Mouse (Mus musculus) hindbrain, embryonic 14.5 days (tissue): ENCODE data around the gene F13a1. TPM values are rescaled to one million over a fixed set of nuclear protein-coding genes. Genes with fewer than 3 reads are reported as not detected.

Source experiments
- ATAC-seq: fragments of 200-750 bp; cut with Nextera tagmentation; 2 replicates; pipeline ENCODE4 v1.8.0; 2017; ENCODE audit warnings: moderate number of reproducible peaks, mild to moderate bottlenecking, moderate TSS enrichment, moderate library complexity; ENCODE audit not compliant: low FRiP score
- DNase-seq: peaks from one replicate; pipeline ENCODE4 v3.0.0-alpha.2; 2015; ENCODE audit warnings: low spot score
- H3K27ac ChIP-seq: fragments of 300-500 bp; sonication (generic); 2 replicates; pipeline ENCODE4 v1.5.1; 2014; ENCODE audit warnings: mild to moderate bottlenecking, moderate library complexity
- H3K27me3 ChIP-seq: fragments of 300-500 bp; sonication (generic); 2 replicates; pipeline ENCODE4 v1.6.1; 2014; ENCODE audit warnings: mild to moderate bottlenecking, low read length, mixed read lengths; ENCODE audit not compliant: control insufficient read depth, insufficient read depth
- H3K36me3 ChIP-seq: fragments of 300-500 bp; sonication (generic); replicated peaks from 2 replicates; pipeline ENCODE4 v1.6.1; 2014; ENCODE audit not compliant: control insufficient read depth, insufficient read depth
- H3K4me1 ChIP-seq: fragments of 300-500 bp; sonication (generic); replicated peaks from 2 replicates; pipeline ENCODE4 v1.6.1; 2014; ENCODE audit warnings: antibody characterized with exemption, low read length, mixed read lengths; ENCODE audit not compliant: control insufficient read depth, insufficient read depth
- H3K4me2 ChIP-seq: fragments of 300-500 bp; sonication (generic); replicated peaks from 2 replicates; pipeline ENCODE4 v1.6.1; 2014; ENCODE audit warnings: mild to moderate bottlenecking, moderate library complexity
- H3K4me3 ChIP-seq: fragments of 300-500 bp; sonication (generic); replicated peaks from 2 replicates; pipeline ENCODE4 v1.5.1; 2014; ENCODE audit warnings: mild to moderate bottlenecking, low read length
- H3K9ac ChIP-seq: fragments of 300-500 bp; sonication (generic); 2 replicates; pipeline ENCODE4 v1.6.1; 2014
- H3K9me3 ChIP-seq: fragments of 300-500 bp; sonication (generic); 2 replicates; pipeline ENCODE4 v1.6.1; 2016; ENCODE audit warnings: low read length; ENCODE audit not compliant: control insufficient read depth
- WGBS: fragments of 180-500 bp; shearing (Covaris S2); extraction: QIAGEN DNeasy Blood & Tissue Kit; methylation state at CpG from one replicate; pipeline ENCODE4 v1.1.7; 2014; 5-methylcytosine and 5-hydroxymethylcytosine counted together
- polyA plus RNA-seq: library from polyadenylated mRNA; unstranded; fragments of >200 nt; fragmentation: Nextera tagmentation; extraction: Ambion mirVana; gene quantifications from 2 replicates; pipeline ENCODE4 v1.2.1, GENCODE M21; 2014

Gene F13a1
- polyA plus RNA-seq, 1 experiment from 2014 or later, result 10.0 TPM

GRCm38 (mm10) chr13:37045005-37045404 is 5.0 kb downstream of the F13a1 start:
- Histone ChIP-seq H3K4me2 (no peak overlapping the region), H3K27ac (no peak overlapping the region), H3K9ac (no peak overlapping the region), H3K9me3 (no peaks in the 10 kb centered on the region), H3K27me3 (no peaks in the 10 kb centered on the region), H3K4me3 (no peak overlapping the region), H3K36me3 (no peaks in the 10 kb centered on the region), H3K4me1 (no peaks in the 10 kb centered on the region)
- ATAC-seq (no peak), DNase-seq (no peak)
- whole genome bisulfite sequencing, result 84% methylated on average over 3 of the region's 3 CpGs

GRCm38 (mm10) chr13:37034745-37035144 is 15.3 kb downstream of the F13a1 start:
- DNase-seq, result no peak
- Histone ChIP-seq H3K4me2 (no peak overlapping the region), H3K4me3 (no peak overlapping the region), H3K27me3 (no peaks in the 10 kb centered on the region), H3K27ac (no peak overlapping the region), H3K4me1 (no peaks in the 10 kb centered on the region), H3K36me3 (no peaks in the 10 kb centered on the region), H3K9ac (no peak overlapping the region), H3K9me3 (peaks cover 5% of the 10 kb centered on the region; the same call in 1 of the 2 replicates)
- 75% methylated on average over 3 of the region's 3 CpGs for WGBS
- ATAC-seq, result no peak

GRCm38 (mm10) chr13:37025996-37026579 is 24.0 kb downstream of the F13a1 start:
- H3K9ac ChIP-seq, result no peak overlapping the region
- DNase-seq (no peak), ATAC-seq (no peak)
- 21% methylated on average over 4 of the region's 4 CpGs for WGBS
- H3K27me3 ChIP-seq, result no peaks in the 10 kb centered on the region
- H3K4me2 ChIP-seq, result no peak overlapping the region
- no peaks in the 10 kb centered on the region; the same call in 1 of the 2 replicates for H3K9me3 ChIP-seq
- no peak overlapping the region for H3K4me3 ChIP-seq
- no peaks in the 10 kb centered on the region for H3K36me3 ChIP-seq
- H3K27ac ChIP-seq, result no peak overlapping the region
- no peaks in the 10 kb centered on the region for H3K4me1 ChIP-seq

- 71% methylated on average over 2 of the region's 2 CpGs for WGBS
- Histone ChIP-seq H3K27me3 (no peaks in the 10 kb centered on the region), H3K9me3 (no peaks in the 10 kb centered on the region), H3K9ac (no peak overlapping the region), H3K4me3 (no peak overlapping the region), H3K27ac (no peak overlapping the region), H3K36me3 (no peaks in the 10 kb centered on the region), H3K4me2 (no peak overlapping the region), H3K4me1 (no peaks in the 10 kb centered on the region)
- no peak for DNase-seq
- no peak for ATAC-seq
Measured at GRCm38 (mm10) chr13:37021575-37021974, 28.5 kb downstream of the F13a1 start.

- no peak for ATAC-seq
- no peaks in the 10 kb centered on the region for H3K27me3 ChIP-seq
- H3K36me3 ChIP-seq, result no peaks in the 10 kb centered on the region
- no peak overlapping the region for H3K9ac ChIP-seq
- no peaks in the 10 kb centered on the region for H3K9me3 ChIP-seq
- no peak for DNase-seq
- H3K4me3 ChIP-seq, result no peak overlapping the region
- H3K4me2 ChIP-seq, result no peak overlapping the region
- 91% methylated on average over 5 of the region's 5 CpGs for WGBS
- no peak overlapping the region for H3K27ac ChIP-seq
- no peaks in the 10 kb centered on the region for H3K4me1 ChIP-seq
Measured at GRCm38 (mm10) chr13:37010771-37011170, 39.3 kb downstream of the F13a1 start.

- Histone ChIP-seq H3K4me3 (no peak overlapping the region), H3K4me2 (no peak overlapping the region), H3K4me1 (no peaks in the 10 kb centered on the region), H3K9me3 (no peaks in the 10 kb centered on the region), H3K9ac (no peak overlapping the region), H3K27ac (no peak overlapping the region), H3K27me3 (no peaks in the 10 kb centered on the region), H3K36me3 (no peaks in the 10 kb centered on the region)
- ATAC-seq (no peak), DNase-seq (no peak)
Measured at GRCm38 (mm10) chr13:37006224-37006623, 43.8 kb downstream of the F13a1 start.

GRCm38 (mm10) chr13:36999210-36999705 is 50.8 kb downstream of the F13a1 start:
- Histone ChIP-seq H3K27me3 (no peaks in the 10 kb centered on the region), H3K27ac (no peak overlapping the region), H3K9ac (no peak overlapping the region), H3K9me3 (no peaks in the 10 kb centered on the region), H3K4me2 (no peak overlapping the region), H3K4me1 (no peaks in the 10 kb centered on the region), H3K4me3 (no peak overlapping the region), H3K36me3 (no peaks in the 10 kb centered on the region)
- no peak for ATAC-seq
- no peak for DNase-seq
- WGBS, result 78% methylated on average over 6 of the region's 6 CpGs

GRCm38 (mm10) chr13:36993593-36993992 is 56.5 kb downstream of the F13a1 start:
- 89% methylated on average over 5 of the region's 5 CpGs for WGBS
- Histone ChIP-seq H3K4me1 (no peaks in the 10 kb centered on the region), H3K36me3 (no peaks in the 10 kb centered on the region), H3K27me3 (no peaks in the 10 kb centered on the region), H3K4me2 (no peak overlapping the region), H3K4me3 (no peak overlapping the region), H3K27ac (no peak overlapping the region), H3K9ac (no peak overlapping the region), H3K9me3 (no peaks in the 10 kb centered on the region)
- DNase-seq (no peak), ATAC-seq (no peak)

GRCm38 (mm10) chr13:36988392-36988791 is 61.7 kb downstream of the F13a1 start:
- DNase-seq, result no peak
- no peaks in the 10 kb centered on the region for H3K36me3 ChIP-seq
- H3K9ac ChIP-seq, result no peak overlapping the region
- H3K27ac ChIP-seq, result no peak overlapping the region
- H3K4me2 ChIP-seq, result no peak overlapping the region
- H3K9me3 ChIP-seq, result no peaks in the 10 kb centered on the region
- no peak overlapping the region for H3K4me3 ChIP-seq
- WGBS, result 82% methylated on average over 4 of the region's 4 CpGs
- 0 out of 2 replicates have a peak, but pooled peaks cover 4% of the 10 kb centered on the region for H3K4me1 ChIP-seq
- no peaks in the 10 kb centered on the region for H3K27me3 ChIP-seq
- ATAC-seq, result no peak

GRCm38 (mm10) chr13:36973016-36973415 is 77.0 kb downstream of the F13a1 start:
- H3K4me1 ChIP-seq, result 0 out of 2 replicates have a peak, but pooled peaks cover 5% of the 10 kb centered on the region
- ATAC-seq (no peak), DNase-seq (no peak)
- no peak overlapping the region for H3K9ac ChIP-seq
- no peaks in the 10 kb centered on the region for H3K27me3 ChIP-seq
- no peak overlapping the region for H3K27ac ChIP-seq
- H3K9me3 ChIP-seq, result no peaks in the 10 kb centered on the region
- no peaks in the 10 kb centered on the region for H3K36me3 ChIP-seq
- WGBS, result 83% methylated on average over 2 of the region's 2 CpGs
- H3K4me3 ChIP-seq, result no peak overlapping the region
- no peak overlapping the region for H3K4me2 ChIP-seq
